Mouse (Mus musculus): ENCODE results near the gene Bst2. TPM values are rescaled to one million over a fixed set of nuclear protein-coding genes. Genes with fewer than 3 reads are reported as not detected.

Bst2 gene
- polyA plus RNA-seq (2012; rRNA removed): 137 and 184 TPM in 2 replicates

DNA sequence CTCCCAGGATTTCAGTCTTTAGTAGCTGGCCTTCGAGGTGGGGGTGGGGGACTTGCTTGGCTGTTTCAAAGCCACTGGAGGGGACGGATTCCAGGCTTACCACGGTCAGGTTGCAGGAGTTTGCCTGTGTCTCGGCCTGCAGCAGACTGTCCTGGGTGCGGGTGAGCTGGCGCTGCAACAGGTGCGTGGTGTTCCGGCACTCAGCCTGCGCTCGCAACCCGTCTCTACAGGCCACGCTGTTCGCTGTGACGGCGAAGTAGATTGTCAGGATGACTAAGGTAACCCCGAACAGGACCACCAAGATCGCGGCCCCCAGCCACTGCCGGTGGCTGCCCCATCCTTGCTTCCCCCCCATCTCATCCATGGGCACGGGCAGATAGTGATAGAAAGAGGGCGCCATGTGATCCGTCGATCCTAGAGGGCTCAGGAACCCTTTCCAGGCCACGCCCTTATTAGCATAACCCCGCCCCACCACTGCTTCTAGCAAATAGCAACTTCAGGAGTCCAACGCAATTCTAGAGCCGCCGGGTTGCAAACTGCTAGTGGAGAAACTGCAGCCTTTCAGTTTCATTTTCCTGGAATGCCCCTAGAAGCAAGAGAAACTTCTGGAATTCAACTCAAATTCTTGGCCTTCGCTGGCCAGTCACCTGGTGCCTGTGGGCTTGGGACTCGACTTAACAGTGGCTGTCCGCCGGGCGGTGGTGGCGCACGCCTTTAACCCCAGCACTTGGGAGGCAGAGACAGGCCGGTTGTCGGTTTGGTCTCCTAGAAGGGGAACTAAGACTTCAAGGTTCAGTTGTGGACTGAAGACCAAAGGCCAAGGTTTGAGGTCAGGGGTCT is at the start of gene Bst2:
TSS of gene Bst2 (minus strand) at position 429 of the 840 bp plus-strand sequence.

GRCm38 (mm10) chr8:71568387-71568937 is 31.2 kb upstream of the Bst2 start, which contains the start of gene Slc27a1:
TSS of gene Slc27a1 (plus strand) at chr8:71568882.

GRCm38 (mm10) chr8:71566501-71566900 is 29.2 kb upstream of the Bst2 start, which contains the start of gene Nxnl1:
TSS of gene Nxnl1 (minus strand) at chr8:71566601.

DNA sequence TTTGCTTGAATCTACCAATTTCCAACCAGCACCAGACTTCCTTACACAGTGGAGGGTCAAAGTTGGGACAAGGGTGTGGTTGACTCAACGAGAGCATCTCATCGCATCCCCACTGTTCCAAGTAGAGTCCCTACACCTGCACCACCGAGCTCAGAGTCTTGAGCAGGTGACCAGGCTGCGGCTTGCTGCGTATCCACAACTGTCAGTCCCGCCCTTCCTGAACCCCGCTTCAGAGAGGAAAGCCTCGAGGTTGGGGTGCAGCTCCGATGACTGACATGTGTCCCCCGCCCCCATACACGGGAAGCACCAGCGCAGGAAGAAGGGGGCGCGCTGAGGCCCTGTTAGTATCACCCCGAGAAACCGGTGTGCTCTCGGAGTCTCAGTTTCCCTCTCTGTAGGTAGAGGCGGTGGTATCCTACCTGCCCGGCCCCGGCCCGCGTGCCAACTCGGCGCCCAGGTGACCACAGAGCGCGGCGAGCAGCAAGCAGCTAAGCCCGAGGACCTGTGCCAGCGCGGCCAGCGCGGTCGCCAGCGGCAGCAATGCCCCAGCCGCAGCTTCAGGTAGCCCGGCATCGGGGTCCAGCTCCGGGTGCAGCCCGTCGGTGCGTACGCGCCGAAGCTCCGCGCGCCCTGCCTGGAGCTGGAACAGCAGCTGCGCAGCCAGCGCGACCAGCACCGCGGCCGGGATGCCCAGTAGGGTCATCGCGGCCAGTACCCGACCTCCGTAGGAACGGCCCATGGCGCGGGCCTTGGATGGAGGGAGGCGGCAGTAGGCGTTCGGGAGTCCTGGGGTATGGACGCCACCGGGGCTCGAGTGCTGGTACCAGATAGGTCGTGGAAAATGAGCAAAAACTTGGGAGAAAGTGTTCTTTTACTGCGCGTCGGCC is 21.1 kb upstream of the Bst2 start, which contains the start of gene Tmem221:
TSS of gene Tmem221 (minus strand) at position 801 of the 887 bp plus-strand sequence.

DNA sequence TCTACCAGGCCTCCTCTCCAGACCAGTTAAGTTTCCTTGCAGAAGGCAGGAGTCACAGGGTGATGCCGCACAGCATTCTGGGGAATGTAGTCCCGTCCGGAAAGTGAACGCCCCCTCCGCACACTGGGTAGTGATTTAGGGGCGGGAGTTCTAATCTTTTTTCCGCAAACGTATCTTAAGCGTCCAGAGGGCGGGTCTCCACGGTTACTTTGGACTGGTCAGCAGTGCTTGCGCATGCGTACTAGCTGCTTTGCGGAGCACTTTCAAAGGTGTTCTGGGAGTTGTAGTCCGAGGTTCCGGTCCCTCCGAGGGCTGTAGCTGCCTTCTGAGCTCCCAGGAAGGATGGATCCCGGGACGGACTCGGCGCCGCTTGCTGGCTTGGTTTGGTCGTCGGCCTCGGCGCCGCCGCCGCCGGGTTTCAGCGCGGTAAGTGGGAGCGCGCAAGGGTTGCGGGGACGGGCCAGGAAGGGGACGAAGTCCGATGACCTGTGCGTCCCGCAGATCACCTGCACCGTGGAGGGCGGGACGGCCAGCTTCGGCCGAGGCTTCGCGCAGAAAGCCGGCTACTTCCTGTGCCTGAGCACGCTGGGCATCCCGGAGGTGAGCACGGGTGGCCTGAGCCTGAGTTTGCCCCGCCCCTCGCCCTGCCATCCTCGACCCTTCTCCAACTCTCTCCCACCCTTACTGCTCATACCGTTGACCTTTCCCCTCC is 5.5 kb upstream of the Bst2 start, which contains the start of gene Mvb12a:
TSS of gene Mvb12a (plus strand) at position 291 of the 712 bp plus-strand sequence.

GRCm38 (mm10) chr8:71525226-71526050 is 11.8 kb downstream of the Bst2 start, which contains the start of gene Ccdc194:
TSS of gene Ccdc194 (minus strand) at chr8:71525711.

GRCm38 (mm10) chr8:71511644-71512043 is 25.6 kb downstream of the Bst2 start, which contains the start of gene Plvap:
TSS of gene Plvap (minus strand) at chr8:71511752.

DNA sequence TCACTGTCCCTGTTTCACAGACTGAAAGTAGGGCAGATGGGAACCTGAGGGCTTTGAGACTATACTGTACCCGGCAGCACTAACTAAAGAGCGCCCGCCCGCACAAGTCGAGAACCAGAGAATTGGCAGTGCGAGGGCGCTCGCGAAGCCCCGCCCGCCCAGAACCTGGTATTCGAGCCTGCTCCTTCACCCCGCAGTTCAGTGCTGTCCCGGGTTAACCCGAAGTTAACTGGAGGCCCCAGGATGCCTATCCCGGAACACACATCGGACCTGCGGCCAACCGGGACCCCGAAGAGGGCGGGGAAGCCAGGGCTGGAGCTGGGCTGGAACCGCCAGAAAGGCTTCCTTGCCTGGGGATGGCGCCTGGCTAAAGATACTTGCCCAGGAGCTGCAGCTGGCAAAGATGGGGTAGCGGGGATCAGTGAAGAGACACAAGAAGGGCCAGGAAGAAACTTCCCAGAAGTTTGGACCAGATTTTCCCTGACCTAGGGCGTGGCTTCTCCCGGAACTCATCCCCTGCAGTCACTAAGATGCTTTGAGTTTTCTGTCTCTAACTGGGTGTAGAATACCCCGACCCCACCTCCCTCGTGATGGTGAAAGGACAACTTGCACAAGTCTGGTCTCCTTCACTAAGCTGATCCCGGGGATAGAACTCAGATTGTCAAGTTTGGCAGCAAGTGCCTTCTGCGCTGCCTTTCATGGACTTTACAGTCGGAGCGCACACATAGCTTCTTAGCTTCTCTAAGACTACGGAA is 49.4 kb downstream of the Bst2 start, which contains the start of gene Gtpbp3:
TSS of gene Gtpbp3 (plus strand) at position 413 of the 755 bp plus-strand sequence.

GRCm38 (mm10) chr8:71485142-71486135 is 51.8 kb downstream of the Bst2 start, which contains the start of gene Ano8:
TSS of gene Ano8 (minus strand) at chr8:71485963.

Other genes with a start within 250 kb of the Bst2 start
- 58.7 and 64.8 TPM in 2 replicates for gene Use1, start 170.6 kb downstream of the Bst2 start, polyA plus RNA-seq (2012; rRNA removed)
- gene Ocel1, start 166.2 kb downstream of the Bst2 start, polyA plus RNA-seq (2012; rRNA removed): 3.7 and 3.9 TPM in 2 replicates
- 41.6 and 43.5 TPM in 2 replicates for gene Nr2f6, start 155.5 kb downstream of the Bst2 start, polyA plus RNA-seq (2012; rRNA removed)
- gene Ushbp1, start 141.7 kb downstream of the Bst2 start, polyA plus RNA-seq (2012; rRNA removed): 7.7 and 10.4 TPM in 2 replicates
- 52.9 and 54.8 TPM in 2 replicates for gene Babam1, start 140.6 kb downstream of the Bst2 start, polyA plus RNA-seq (2012; rRNA removed)
- gene Ankle1, start 131.4 kb downstream of the Bst2 start, polyA plus RNA-seq (2012; rRNA removed): 20.7 and 26.6 TPM in 2 replicates
- gene Abhd8, start 73.8 kb downstream of the Bst2 start, polyA plus RNA-seq (2012; rRNA removed): 5.5 and 5.9 TPM in 2 replicates
- gene Mrpl34, start 72.5 kb downstream of the Bst2 start, polyA plus RNA-seq (2012; rRNA removed): 40.1 and 49.6 TPM in 2 replicates
- 20.9 and 21.3 TPM in 2 replicates for gene Dda1, start 68.3 kb downstream of the Bst2 start, polyA plus RNA-seq (2012; rRNA removed)
- 1.9 and 2.2 TPM in 2 replicates for gene Ano8, start 51.5 kb downstream of the Bst2 start, polyA plus RNA-seq (2012; rRNA removed)
- 7.7 and 9.4 TPM in 2 replicates for gene Gtpbp3, start 49.4 kb downstream of the Bst2 start, polyA plus RNA-seq (2012; rRNA removed)
- gene Plvap, start 25.7 kb downstream of the Bst2 start, polyA plus RNA-seq (2012; rRNA removed): 22.0 and 24.1 TPM in 2 replicates
- gene Ccdc194, start 11.7 kb downstream of the Bst2 start, polyA plus RNA-seq (2012; rRNA removed): 0.16 and 0.24 TPM in 2 replicates
- gene Mvb12a, start 5.5 kb upstream of the Bst2 start, polyA plus RNA-seq (2012; rRNA removed): 46.5 and 48.2 TPM in 2 replicates
- 0.49 and 0.64 TPM in 2 replicates for gene Tmem221, start 21.4 kb upstream of the Bst2 start, polyA plus RNA-seq (2012; rRNA removed)
- gene Nxnl1, start 29.1 kb upstream of the Bst2 start, polyA plus RNA-seq (2012; rRNA removed): not detected in 2 replicates
- gene Slc27a1, start 31.4 kb upstream of the Bst2 start, polyA plus RNA-seq (2012; rRNA removed): 6.8 and 7.5 TPM in 2 replicates
- 63.9 and 74.3 TPM in 2 replicates for gene Pgls, start 54.7 kb upstream of the Bst2 start, polyA plus RNA-seq (2012; rRNA removed)
- gene Fam129c, start 60.2 kb upstream of the Bst2 start, polyA plus RNA-seq (2012; rRNA removed): 5.4 and 6.2 TPM in 2 replicates
- gene Colgalt1, start 73.5 kb upstream of the Bst2 start, polyA plus RNA-seq (2012; rRNA removed): 49.9 and 57.5 TPM in 2 replicates
- gene Unc13a, start 134.3 kb upstream of the Bst2 start, polyA plus RNA-seq (2012; rRNA removed): 0.29 and 0.43 TPM in 2 replicates
- 5.2 and 6.9 TPM in 2 replicates for gene Jak3, start 138.8 kb upstream of the Bst2 start, polyA plus RNA-seq (2012; rRNA removed)
- gene Insl3, start 151.8 kb upstream of the Bst2 start, polyA plus RNA-seq (2012; rRNA removed): 2.1 and 2.4 TPM in 2 replicates
- gene B3gnt3, start 164.3 kb upstream of the Bst2 start, polyA plus RNA-seq (2012; rRNA removed): 2.1 and 2.2 TPM in 2 replicates
- gene Fcho1, start 188.3 kb upstream of the Bst2 start, polyA plus RNA-seq (2012; rRNA removed): 22.6 and 26.5 TPM in 2 replicates